Mouse (Mus musculus) neutrophil, adult 5-6 weeks (primary cell): ENCODE measurements around the gene Ppp1r11. TPM values are rescaled to one million over a fixed set of nuclear protein-coding genes. Genes with fewer than 3 reads are reported as not detected.
"Not testable (repeated sequence)": the region's sequence is repeated elsewhere in the genome, so short reads cannot be mapped to it uniquely, and the experiment has no call there.

Experiments used
- ATAC-seq: fragments of 151-379, 151-347 bp; 2 replicates; pipeline ENCODE4 v1.8.0; 2017; ENCODE audit warnings: mild to moderate bottlenecking, moderate TSS enrichment; ENCODE audit not compliant: insufficient number of reproducible peaks, poor library complexity, low FRiP score, severe bottlenecking; ENCODE audit errors: extremely low read depth
- total RNA-seq: library from RNA; stranded (forward); fragments of 200-1000 nt; gene quantifications from 2 replicates; pipeline ENCODE4 v1.2.3, GENCODE M21; 2017

The Ppp1r11 gene
- total RNA-seq, result 91.1 and 104 TPM in 2 replicates

DNA sequence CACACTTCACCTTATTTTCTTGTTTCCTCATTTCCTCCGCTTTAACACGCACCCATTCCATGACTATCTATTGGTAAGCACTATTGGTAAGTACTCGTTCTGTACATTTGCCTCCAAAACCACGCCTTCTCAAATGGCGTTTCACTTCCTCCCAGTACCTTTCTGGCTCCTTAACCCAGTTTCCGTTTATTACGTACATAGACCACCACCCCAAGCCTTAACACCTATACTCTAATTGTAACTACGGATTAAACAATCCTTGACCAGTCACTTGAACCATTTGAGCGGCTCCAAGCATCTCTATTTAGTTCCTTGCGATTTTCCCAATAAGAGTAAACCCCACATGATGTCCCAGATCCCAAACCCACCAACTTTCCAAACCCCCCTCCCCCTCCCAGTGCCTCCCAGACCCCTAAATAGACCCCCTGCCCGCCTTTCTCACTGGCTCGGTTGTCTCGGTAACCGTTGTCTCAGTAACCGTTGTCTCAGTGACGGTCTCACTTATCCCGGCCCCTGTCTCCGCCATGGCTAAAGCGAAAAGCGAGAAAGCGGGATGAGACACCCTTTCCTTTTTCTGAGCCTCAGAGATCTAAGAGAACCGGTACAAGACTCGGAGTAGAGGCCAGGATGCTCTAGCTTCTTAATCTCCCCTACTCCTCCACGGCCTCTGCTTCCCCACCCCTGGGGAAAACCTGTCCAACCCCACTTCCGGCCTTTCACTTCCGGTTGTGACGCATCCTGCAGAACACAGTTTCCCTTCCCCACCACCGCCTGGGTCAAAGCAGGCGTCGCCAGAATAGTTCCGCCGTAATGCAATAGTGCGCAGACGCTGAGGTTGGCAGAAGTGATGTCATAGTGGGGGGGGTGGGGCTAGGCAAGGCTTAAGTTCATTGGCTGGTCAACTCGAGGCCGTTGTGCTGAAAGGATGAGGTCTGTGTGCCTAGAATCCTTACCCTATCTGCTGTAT is at the start of gene Ppp1r11:
Gene Ppp1r11, minus strand, starts transcription at position 761 of the 967 bp plus-strand sequence.
- peak; percentile 94 for ATAC-seq

DNA sequence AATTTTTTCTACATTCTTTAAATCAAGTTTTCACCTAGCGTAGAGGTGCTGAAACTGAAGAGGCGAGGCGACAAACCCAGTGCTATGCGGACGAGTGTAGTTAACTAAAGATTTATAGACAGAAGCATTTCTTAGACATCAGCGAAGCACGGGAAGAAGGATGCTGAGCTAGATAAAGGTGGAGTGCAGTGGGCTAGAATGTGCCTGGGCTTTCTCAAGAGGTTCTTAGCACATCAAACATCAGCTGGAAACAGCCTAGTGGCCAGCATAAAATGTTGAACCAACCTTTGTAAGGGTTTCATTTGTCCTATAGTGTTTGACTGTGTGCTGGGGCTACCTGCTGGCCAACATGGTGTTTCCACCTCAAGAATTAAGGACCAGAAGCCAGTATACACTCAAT is 49.3 kb upstream of the Ppp1r11 start, which contains the start of gene Zfp57:
Gene Zfp57, plus strand, starts transcription at position 301 of the 400 bp plus-strand sequence.
- ATAC-seq, result no peak

DNA sequence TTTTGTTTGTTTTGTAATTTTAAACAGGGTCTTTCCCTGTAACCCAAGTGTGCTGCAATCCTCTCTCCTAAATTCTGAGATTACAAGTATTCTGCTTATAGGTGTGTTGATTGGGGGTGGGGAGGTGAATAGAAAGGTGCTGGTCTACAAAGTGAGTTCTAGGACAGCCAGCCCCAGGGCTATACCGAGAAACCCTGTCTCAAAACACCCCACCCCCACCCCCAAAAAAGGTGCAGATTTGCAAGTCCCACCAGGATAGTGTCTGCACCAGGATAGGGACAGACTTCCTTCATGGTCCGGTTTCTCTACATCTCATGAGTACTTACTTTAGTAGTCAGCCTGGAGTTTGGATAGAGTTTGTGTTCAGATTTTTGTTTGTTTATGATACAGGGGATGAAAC is 46.9 kb upstream of the Ppp1r11 start:
- no peak for ATAC-seq

DNA sequence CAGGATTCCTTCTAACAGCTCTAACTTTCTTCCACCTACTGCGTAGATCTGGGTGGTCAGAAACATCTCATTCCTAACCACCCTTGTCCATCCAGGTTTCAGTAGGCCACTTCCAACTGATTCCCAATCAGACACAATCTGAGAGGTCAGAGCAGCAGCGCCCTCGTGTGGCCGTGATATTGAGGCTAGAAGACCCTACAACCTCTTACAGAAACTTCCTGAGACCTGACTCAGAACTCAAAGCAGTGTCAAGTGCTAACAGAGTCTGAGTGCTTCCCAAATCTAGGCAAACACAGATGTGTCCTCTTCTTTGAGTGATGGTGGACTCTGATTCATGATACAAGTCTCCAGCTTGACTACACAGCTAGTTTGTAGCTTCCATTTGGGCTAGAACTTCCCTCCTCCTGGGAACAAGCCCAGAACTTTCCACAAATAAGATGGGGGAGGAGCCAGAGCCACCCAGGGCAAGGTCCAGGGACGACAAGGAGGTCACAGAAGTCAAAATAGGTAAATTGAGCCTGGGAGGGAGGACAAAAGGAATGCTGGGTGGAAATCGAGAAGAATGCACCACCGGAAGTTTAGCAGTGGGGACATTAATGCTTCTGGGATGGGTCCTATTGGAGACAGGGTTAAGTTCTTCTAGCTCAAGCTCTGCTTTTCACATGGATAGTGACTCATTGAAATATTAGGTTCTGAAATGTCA is 45.6 kb upstream of the Ppp1r11 start:
- ATAC-seq, result peak; percentile 9; the same call in 1 of the 2 replicates

DNA sequence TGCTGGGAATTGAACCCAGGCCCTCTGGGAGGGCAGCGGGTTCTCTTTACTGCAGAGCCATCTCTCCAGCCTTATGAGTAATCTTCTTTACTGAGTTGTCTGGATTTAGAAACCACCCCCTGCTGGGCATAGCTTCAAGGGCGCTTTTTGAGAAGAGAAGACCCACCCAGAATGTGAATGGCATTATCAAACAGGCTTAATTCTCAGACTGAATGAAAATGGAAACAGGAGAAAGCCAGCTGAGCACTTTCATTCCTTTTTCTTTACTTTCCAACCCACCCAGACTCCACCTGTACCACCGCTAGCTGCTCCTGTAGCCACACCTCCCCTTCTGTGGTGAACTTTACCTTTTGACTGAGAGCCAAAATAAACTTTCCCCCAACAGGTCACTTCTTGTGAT is 43.9 kb upstream of the Ppp1r11 start:
- no peak for ATAC-seq

DNA sequence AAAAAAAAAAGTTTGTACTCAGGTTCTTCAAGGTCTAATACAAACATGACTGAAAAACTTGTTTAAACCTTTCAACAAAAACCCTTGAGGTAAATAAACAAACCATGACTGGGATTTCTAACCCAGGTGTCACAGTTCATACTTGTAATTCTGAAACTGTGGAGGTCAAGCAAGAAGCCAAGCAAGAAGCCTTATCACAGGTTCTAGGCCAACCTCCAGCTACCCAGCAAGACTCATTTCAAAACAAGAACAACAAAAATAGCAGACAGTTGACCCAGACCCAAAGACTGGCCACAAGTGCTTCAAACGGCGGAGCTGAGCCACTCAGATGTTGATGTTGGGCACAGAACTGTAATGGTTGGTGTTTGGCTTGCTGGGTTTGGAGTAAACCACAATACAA is 43.0 kb upstream of the Ppp1r11 start:
- no peak for ATAC-seq

DNA sequence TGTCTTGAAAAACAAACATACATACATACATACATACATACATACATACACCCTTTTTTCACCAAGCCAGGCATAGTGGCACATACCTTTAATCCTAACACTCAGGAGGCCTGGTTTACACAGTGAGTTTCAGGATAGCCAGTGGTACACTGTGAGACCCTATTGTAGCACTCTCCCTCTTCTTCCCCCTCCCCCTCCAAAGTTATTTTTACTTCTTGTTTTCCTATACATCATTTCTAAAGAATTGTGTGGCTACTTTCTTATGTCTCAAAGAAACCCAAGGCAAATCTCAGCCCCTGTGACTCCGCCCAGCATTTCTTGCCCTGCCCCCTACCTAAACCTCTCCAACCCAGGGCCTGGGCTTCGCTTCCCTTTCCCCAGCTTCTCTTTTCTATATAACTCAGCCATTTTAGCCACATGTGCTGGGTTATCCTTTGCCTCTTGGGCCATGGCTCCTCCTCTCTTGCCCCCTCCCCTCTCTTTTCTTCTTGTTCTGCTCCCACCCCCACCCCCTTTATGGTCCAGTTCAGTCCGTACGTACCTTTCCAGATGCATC is 42.3 kb upstream of the Ppp1r11 start:
- ATAC-seq, result no peak

DNA sequence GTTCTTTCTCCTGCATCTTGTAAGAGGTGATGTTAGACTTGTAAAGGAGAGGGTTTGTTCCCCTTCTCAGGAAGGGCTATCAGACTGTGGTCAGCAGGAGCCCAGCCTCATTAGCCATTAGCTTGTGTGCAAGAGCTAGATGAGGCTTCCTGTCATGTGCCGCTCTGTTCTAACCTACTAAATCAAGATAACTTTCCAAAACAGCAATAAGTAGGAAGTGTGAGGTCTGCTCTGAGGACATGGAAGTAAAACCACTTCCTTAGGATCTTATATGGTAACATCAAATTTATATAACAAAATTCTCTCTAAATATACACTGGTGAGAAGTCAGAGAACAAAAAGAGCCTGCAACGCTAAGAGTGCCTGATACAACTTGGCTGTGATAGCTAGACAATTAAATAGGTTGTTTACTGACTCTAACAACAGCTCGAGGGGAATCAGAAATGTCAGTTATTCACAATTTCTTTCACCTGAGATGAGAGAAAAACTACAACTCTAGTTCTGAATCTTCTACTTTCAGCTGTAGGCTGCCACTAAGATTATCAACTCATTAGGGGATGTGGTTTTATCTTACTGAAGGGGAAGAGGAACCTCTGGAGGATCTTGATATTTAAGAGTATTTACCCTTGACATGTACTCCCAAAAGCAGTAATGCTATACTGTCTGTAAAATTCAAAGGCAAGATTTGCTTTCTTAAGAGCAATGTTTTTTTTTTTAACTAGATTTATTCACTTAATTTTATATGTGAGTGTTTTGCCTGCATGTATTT is 41.0 kb upstream of the Ppp1r11 start:
- no peak for ATAC-seq

DNA sequence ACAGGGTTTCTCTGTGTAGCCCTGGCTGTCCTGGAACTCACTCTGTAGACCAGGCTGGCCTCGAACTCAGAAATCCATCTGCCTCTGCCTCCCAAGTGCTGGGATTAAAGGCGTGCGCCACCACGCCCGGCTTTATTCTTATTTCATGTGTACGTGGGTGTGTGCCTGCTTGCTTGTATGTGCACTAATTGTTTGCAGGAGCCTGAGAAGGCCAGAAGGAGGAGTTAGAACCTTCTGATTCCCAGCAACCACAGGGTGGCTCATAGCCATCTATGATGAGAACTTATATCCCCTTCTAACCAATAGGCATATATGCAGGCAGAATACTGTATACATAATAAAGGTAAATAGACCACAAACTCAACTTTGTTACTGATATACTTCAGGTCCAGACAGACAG is 39.1 kb upstream of the Ppp1r11 start:
- ATAC-seq, result not testable (repeated sequence)

DNA sequence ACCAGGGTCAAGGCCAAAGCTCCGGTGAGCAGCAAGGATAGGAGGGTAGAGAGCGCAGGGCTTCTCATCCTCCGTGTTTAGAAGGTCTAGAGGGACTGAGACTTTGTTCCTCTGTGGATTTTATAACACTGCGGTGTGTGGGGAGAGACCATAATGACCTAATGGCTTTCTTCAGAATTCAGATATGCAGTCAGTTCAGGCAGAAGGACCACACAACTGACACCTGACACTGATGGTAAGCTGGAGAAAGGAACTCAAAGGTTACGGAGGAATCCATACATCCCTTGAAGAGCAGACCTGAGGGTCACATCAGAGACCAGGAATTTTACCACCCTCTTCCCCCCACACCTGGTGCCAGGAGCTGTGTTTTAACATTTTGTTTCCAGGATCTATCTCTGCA is 37.9 kb upstream of the Ppp1r11 start, which contains the start of gene H2-M5:
Gene H2-M5, minus strand, starts transcription at position 101 of the 400 bp plus-strand sequence.
- ATAC-seq, result no peak

DNA sequence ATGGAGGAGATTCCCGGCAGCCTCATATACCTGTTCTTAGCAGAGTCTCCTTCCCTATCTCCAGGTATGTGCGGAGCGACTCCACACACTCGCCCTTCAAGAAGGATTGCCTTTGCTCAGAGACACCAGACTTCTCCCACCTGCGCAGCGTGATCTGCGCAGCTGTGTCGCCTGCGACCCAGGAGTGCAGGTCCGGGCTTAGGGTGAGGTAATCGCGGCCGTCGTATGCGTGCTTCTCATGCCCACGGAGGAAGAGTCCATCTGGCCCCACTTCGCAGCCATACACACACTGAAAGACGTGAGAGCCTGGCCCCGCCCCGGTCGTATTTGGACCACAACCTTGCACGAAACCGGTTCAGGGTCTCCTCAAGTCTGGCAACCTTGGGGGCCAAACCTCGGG is 36.9 kb upstream of the Ppp1r11 start:
- ATAC-seq, result no peak

DNA sequence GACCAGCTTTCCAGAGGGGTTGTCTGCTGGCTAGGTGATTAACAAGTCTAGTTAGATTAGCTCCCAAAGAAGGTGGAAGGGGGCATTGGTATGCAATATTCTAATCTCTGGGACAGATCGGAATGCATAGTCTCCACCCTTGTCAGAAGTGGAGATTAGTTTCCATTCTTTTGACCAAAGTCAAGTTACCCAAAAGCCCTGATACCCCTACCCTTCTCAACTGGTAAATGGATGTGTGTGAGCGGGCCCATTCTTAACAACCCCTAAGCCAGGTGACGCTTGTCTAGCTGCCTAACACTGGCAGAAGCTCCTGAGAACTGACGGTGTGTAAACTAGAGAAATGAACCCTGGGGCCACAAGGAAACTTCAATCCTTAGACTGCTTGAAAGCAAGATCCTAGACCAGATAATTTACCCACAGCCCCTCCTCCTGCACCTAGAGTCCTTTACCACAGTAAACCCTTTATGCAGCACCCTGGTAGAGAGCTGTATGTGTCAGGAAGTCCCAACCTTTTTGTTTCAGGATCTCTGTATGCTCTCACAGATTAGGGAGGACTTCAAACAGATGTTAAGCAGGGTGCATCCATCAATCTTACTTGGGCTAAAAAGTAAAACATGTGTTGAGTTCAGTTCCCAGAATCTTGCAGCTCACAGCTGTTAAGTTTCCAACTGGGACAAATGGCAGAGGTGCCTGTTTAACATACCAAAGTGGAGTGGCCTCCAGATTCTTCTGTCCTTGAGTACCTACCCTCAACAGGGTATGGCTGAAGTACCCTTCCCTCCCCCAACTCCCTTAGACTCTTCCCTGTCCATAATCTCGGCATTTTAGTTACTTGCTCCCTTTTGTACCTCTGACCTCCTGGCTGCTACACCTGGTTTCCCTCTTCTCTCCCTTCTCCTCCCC is 31.0 kb upstream of the Ppp1r11 start:
- no peak for ATAC-seq

DNA sequence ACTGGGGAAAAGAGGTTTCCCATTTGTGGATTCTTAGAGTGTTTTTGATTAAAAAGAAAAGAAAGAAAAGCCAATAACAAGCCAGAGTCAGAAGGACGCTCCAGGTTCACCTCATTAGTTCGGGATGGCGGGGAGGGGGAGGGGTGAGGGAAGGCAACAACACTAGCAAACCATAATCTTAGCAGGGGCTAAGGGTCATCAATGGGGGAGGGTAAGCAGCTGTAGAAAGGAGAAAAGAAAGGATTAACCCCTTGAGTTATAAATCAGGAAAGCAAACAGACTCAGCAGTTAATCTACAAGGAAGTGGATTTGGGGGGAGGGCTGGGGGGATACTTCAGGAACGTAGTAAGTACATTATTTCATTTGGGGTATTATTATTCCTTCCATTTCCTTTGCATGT is 30.3 kb upstream of the Ppp1r11 start:
- no peak for ATAC-seq

DNA sequence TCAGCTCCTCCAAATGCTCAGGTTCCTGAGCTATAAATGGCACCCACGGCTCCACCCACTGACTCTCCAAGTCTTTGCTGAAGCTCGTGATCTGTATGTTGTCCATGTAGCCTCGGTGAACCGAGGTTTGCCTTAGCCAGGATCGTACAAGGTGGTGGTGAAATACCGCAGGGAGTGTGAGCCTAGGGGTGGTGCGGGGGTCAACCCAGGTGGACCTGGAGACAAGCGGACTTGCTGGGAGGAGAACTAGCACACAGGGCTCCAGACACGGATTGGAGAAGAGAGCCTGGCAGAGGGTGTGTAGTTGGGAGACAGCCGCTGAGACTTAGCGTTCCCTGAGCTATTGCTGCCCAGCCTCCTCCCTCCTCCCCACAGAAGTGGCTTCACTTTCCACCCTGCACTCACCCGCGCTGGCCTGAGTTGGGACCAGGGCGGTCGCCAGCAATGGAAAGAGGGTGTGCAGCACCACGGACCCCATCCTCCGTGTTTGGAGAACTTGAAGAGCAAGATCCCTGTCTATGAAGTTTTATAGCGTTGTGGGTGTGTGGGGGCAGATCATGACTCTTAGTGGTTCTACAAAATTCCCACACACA is 29.8 kb upstream of the Ppp1r11 start, which contains the start of gene 2410137M14Rik:
Gene 2410137M14Rik, minus strand, starts transcription at position 17 of the 593 bp plus-strand sequence.
- ATAC-seq, result no peak

DNA sequence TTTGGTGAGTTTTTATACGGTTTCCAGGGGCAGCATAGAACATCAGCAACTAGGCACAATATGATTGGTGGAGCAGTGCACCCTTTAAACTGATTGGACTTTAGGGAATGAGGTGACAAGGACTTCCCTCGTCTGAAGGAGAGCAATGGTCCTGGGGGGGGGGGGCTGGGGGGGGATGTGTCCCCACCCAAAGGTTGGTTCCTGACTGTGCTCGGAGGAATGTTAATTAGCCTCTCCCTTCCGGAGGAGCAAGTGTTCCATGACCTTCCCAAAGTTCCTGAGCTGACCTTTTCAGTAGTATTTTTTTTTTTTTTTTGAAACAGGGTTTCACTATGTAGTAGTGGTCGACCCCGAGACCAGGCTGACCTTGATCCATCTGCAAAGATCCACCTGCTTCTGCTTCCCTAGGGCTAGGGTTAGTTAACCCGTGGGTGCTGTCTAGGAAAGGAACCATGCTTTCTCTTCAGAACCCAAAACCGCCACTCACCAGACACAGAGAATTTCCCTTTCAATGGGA is 21.8 kb upstream of the Ppp1r11 start:
- ATAC-seq, result no peak

DNA sequence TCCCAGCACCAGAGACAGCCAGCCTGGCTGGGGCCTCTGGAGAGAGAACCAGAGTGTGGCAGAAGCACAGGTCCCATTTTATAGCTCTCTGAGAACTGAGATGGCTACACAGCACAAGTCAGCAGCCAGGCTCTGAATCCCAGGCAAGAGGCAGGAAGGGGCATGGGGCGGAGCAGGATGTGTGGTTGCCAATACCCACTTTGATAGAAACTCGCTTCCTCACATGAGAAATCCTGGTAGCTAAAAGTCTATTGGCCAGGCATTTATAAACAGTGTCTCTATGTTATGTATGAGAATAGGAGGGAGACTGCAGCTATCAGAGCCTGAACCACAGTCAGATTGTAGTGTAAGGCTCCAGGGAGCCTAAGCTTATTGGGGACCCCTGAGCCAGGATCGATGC is 21.2 kb upstream of the Ppp1r11 start:
- ATAC-seq, result no peak

DNA sequence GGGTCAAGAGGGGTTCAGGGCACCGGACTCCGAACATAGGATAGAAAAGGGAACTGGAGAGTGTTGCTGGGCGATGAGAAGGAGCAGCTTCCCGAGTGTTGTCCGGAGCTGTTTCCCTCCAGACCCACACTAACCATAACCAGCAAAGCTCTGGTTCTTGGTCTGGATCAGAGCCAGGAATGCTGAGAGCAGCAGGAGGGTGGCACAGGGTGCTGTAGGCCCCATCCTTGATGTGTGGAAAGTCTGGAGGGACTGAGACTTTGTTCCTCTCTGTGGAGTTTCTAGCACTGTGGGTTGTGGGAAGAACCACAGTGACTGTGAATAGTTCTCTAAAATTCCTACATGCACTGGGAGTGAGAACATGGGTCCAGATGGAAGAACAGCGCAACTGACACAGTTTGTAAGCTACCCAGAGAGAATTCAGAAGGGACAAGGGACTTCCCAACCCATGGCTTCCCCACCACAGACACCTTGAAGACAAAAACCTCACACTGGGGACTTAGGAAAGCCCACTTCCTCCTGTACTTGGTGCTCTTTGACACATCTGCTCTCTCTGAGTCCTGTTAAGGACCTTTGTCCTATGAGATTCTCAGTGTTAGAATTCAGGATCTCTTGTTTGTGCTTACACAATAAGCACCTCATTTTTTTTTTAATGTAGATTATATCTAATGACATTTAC is 19.8 kb upstream of the Ppp1r11 start:
- no peak for ATAC-seq
